Mouse (Mus musculus): ENCODE measurements around the gene Ctr9. TPM values are rescaled to one million over a fixed set of nuclear protein-coding genes. Genes with fewer than 3 reads are reported as not detected.

The Ctr9 gene
- polyA plus RNA-seq, 1 experiment from 2014 or later: 66.7 TPM

DNA sequence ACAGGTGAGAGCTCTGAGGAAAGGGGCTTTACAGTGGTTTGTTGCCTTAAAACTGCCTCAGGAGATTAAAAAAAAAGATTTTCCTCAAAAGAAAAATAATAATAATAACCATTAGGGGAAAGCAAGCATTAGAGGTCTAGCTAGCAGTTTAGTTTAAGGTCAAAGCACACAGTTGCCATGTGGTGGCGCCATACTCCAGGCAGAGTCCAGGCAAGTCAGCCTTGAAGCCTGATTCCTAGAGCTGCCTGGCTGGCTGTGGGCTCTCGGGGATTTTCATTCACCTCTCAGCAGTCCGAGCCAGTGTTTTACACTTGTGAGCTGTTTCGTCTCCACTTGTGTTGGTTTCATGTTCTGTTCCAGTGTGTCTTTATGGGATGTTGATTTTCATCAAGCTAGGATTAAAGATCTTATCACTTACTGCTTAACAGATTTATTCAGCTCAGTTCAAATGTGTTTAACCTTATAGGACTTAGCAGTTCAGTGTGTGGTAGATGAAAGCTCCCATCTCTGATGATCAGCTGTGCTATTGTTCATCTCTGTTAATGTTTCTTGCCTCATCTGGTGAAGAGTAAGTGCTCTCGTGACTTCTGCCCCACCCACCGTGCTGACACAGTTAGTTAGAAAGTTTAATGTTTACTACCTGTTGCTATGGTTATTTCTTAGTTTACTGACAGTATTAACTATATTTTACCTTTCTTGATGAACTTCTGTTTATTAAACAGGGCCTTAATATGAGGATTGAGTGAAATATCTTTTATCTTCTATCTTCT lies 21.1 kb downstream of the Ctr9 start:
- Histone ChIP-seq H3K36me3 (peaks cover 87% of the 10 kb centered on the region), H3K9me3 (no peaks in the 10 kb centered on the region), H3K27ac (no peak overlapping the region), H3K9ac (no peak overlapping the region), H3K4me2 (no peak overlapping the region), H3K4me1 (no peaks in the 10 kb centered on the region), H3K4me3 (no peak overlapping the region), H3K27me3 (no peaks in the 10 kb centered on the region)
- no peak for ATAC-seq (ENCODE audit: borderline replicate concordance, extremely low read depth, low FRiP score, low TSS enrichment)
- 56% methylated on average over 6 of the region's 6 CpGs for WGBS

GRCm38 (mm10) chr7:111055221-111055620 lies 26.5 kb downstream of the Ctr9 start:
- Histone ChIP-seq H3K27me3 (no peaks in the 10 kb centered on the region), H3K9me3 (no peaks in the 10 kb centered on the region), H3K4me2 (no peak overlapping the region), H3K27ac (no peak overlapping the region), H3K4me3 (no peak overlapping the region), H3K36me3 (peaks cover 65% of the 10 kb centered on the region), H3K9ac (no peak overlapping the region), H3K4me1 (no peaks in the 10 kb centered on the region)
- WGBS: 84% methylated on average over 19 of the region's 19 CpGs
- no peak for ATAC-seq (ENCODE audit: borderline replicate concordance, extremely low read depth, low FRiP score, low TSS enrichment)

DNA sequence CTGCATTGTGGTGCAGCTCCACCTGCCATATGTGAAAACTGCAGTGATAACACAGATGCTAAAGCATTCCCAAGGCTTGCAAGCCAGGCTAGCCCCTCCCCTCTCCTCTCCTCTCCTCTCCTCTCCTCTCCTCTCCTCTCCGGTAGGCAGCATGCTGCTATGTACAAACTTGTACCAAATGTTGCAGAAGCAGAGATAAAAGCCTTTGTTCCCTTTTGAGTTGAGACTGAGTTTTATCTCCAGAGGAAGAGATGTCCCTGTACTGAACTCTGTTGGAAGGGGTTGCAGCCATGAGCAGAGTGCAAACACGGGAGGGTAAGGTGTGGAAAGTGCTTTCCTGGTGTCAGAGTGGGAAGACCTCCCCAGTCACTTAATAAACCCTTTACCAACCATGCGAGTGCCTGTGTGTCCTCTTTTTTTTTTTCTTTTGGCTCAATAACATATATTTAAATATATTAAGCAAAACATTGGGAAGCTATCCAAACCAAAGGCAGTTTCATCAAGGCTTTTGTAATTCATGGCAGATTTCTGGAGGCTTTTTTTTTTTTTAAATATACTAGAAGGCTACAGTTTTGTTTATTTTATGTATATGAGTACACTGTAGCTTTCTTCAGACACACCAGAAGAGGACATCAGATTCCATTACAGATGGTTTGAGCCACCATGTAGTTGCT lies 27.4 kb downstream of the Ctr9 start:
- ATAC-seq (ENCODE audit: borderline replicate concordance, extremely low read depth, low FRiP score, low TSS enrichment): no peak
- H3K36me3 ChIP-seq: peaks cover 57% of the 10 kb centered on the region
- no peak overlapping the region for H3K9ac ChIP-seq
- H3K4me3 ChIP-seq: no peak overlapping the region
- H3K4me1 ChIP-seq: no peaks in the 10 kb centered on the region
- no peak overlapping the region for H3K27ac ChIP-seq
- no peak overlapping the region for H3K4me2 ChIP-seq
- no peaks in the 10 kb centered on the region for H3K27me3 ChIP-seq
- no peaks in the 10 kb centered on the region for H3K9me3 ChIP-seq
- WGBS: 46% methylated on average over 3 of the region's 3 CpGs

DNA sequence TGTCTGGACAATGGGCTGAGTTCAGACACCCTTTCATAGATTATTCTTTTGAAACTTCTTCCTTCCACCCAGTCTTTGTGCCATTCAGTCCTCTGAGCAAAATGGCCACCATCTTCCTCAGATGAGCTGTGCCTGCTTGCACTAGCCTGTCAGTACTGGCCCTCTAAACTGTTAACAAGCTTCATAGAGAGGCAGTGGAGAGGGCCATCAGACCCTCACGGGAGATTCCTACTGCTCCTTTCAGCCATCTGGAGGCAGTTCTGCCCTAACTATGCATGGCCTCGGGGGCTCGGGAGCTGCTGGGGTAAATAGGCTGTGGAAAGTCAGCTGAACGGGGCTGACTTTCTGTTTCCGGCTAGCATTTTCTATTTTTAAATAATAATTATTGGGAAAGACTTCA lies 30.8 kb downstream of the Ctr9 start:
- H3K4me1 ChIP-seq: no peaks in the 10 kb centered on the region
- no peaks in the 10 kb centered on the region for H3K9me3 ChIP-seq
- WGBS: 73% methylated on average over 5 of the region's 5 CpGs
- ATAC-seq (ENCODE audit: borderline replicate concordance, extremely low read depth, low FRiP score, low TSS enrichment): no peak
- no peaks in the 10 kb centered on the region for H3K27me3 ChIP-seq
- no peak overlapping the region for H3K9ac ChIP-seq
- H3K4me2 ChIP-seq: no peak overlapping the region
- H3K4me3 ChIP-seq: no peak overlapping the region
- peaks cover 23% of the 10 kb centered on the region for H3K36me3 ChIP-seq
- H3K27ac ChIP-seq: no peak overlapping the region

- H3K4me2 ChIP-seq: no peak overlapping the region
- no peaks in the 10 kb centered on the region for H3K9me3 ChIP-seq
- no peaks in the 10 kb centered on the region for H3K27me3 ChIP-seq
- WGBS: 91% methylated on average over 1 of the region's 1 CpGs
- no peak overlapping the region for H3K9ac ChIP-seq
- no peak overlapping the region for H3K4me3 ChIP-seq
- no peak for ATAC-seq (ENCODE audit: borderline replicate concordance, extremely low read depth, low FRiP score, low TSS enrichment)
- no peaks in the 10 kb centered on the region for H3K4me1 ChIP-seq
- no peak overlapping the region for H3K27ac ChIP-seq
- H3K36me3 ChIP-seq: peaks cover 6% of the 10 kb centered on the region
Measured at GRCm38 (mm10) chr7:111062971-111063370, 34.2 kb downstream of the Ctr9 start.

DNA sequence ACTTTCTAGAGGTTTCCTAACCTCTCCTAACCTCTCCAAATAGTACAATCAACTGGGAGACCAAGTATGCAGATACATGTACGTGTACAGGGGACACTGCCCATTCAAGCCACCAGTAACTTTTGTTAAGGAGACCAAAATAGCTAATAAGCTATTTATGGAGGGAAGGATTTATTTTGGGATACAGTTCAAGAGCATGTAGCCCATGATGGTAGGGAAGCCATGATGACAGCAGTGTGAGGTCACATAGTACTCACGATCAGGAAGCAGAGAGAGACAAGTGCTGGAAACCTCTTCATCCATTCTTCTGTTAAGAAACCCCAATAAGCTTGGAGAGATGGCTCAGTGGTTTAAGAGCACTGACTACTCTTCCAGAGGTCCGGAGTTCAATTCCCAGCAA lies 39.4 kb downstream of the Ctr9 start:
- no peak for ATAC-seq (ENCODE audit: borderline replicate concordance, extremely low read depth, low FRiP score, low TSS enrichment)
- WGBS: 93% methylated on average over 3 of the region's 3 CpGs

DNA sequence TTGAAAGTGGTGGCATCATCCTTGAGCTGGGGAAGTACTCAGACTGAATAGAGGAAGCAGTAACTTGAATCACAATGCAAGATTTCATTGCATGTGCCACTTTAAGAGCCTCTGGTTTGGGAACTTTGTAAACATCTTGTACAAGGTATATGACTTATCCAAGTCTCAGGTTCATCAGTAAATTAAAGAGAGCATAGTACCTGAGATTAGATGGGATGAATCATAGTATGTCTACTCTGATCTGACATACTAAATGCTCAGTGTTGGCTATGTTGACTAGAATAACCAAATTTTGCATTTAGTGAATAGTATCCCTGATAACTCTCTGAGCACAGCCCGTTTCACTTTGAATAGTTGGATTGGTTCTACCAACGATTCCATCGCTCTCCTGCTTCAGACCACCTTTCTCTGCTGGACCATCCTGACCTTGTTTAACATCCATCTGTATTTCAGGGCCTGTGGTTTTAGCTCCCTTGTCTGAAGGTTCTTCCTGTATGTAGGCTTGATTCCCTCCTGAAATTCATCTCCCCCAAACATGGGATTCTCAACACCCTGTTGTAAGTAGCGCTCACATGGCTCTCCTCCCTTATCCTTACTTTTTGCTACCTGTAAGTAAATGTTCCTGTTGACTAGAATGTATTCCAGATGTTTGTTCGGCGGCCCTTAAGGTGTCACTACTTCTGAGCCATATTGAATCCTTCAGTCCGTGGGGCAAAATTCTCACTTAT lies 40.9 kb downstream of the Ctr9 start:
- Histone ChIP-seq H3K9ac (no peak overlapping the region), H3K27ac (no peak overlapping the region), H3K4me2 (no peak overlapping the region), H3K9me3 (no peaks in the 10 kb centered on the region), H3K4me3 (no peak overlapping the region), H3K36me3 (peaks cover 68% of the 10 kb centered on the region), H3K4me1 (no peaks in the 10 kb centered on the region), H3K27me3 (no peaks in the 10 kb centered on the region)
- no peak for ATAC-seq (ENCODE audit: borderline replicate concordance, extremely low read depth, low FRiP score, low TSS enrichment)
- 87% methylated on average over 7 of the region's 7 CpGs for WGBS

More for the DNA sequence above, 39.4 kb downstream of the Ctr9 start:
- H3K4me2 ChIP-seq: no peak overlapping the region
- no peak overlapping the region for H3K9ac ChIP-seq
- no peaks in the 10 kb centered on the region for H3K27me3 ChIP-seq
- H3K36me3 ChIP-seq: peaks cover 56% of the 10 kb centered on the region
- no peaks in the 10 kb centered on the region for H3K9me3 ChIP-seq
- H3K27ac ChIP-seq: no peak overlapping the region
- no peak overlapping the region for H3K4me3 ChIP-seq
- H3K4me1 ChIP-seq: no peaks in the 10 kb centered on the region

DNA sequence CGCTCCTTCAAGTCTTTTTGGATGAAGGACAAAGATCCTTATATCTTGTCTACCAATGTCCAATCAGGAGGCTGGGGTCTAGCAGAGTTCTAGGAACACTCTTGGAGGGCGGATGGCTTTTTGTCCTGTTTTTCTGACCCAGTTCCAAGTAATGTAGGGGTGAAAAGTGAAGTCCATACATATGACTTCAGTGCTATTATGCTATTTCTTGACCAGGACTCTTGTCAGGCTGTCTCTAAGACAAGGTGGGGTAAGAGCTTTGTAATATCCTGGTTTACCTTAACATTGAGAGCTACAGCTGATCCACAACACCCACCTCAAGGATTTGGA lies 41.4 kb downstream of the Ctr9 start:
- ATAC-seq (ENCODE audit: borderline replicate concordance, extremely low read depth, low FRiP score, low TSS enrichment): no peak
- Histone ChIP-seq H3K4me1 (no peaks in the 10 kb centered on the region), H3K4me2 (no peak overlapping the region), H3K36me3 (peaks cover 74% of the 10 kb centered on the region), H3K9me3 (no peaks in the 10 kb centered on the region), H3K27me3 (no peaks in the 10 kb centered on the region), H3K4me3 (no peak overlapping the region), H3K9ac (no peak overlapping the region), H3K27ac (no peak overlapping the region)
- 91% methylated on average over 2 of the region's 2 CpGs for WGBS

DNA sequence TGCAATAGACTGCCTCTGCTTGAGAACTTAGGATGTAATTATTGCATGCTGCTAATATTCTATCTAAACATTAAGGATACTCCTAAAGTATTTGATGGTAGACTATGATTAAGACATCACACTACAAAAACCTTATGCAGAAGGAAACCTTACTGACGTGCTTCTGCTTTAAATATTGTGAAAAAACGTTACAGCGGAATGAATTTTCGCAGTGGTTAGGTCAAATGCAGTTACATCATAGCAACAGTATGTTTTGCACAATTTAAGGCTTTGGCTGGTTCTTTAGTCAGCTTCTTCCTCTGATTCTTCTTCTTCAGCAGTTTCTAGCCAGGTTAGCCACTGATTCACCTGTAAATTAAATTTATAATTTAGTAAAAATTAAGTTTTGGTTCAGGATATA lies 43.7 kb downstream of the Ctr9 start:
- ATAC-seq (ENCODE audit: borderline replicate concordance, extremely low read depth, low FRiP score, low TSS enrichment): no peak
- no peaks in the 10 kb centered on the region for H3K4me1 ChIP-seq
- 90% methylated on average over 4 of the region's 4 CpGs for WGBS
- no peak overlapping the region for H3K4me3 ChIP-seq
- H3K36me3 ChIP-seq: peaks cover 94% of the 10 kb centered on the region
- no peak overlapping the region for H3K4me2 ChIP-seq
- H3K9me3 ChIP-seq: no peaks in the 10 kb centered on the region
- no peak overlapping the region for H3K27ac ChIP-seq
- no peaks in the 10 kb centered on the region for H3K27me3 ChIP-seq
- no peak overlapping the region for H3K9ac ChIP-seq

GRCm38 (mm10) chr7:111075288-111075687 lies 46.5 kb downstream of the Ctr9 start:
- H3K27ac ChIP-seq: no peak overlapping the region
- H3K9ac ChIP-seq: no peak overlapping the region
- H3K4me2 ChIP-seq: no peak overlapping the region
- H3K27me3 ChIP-seq: no peaks in the 10 kb centered on the region
- H3K36me3 ChIP-seq: peaks cover 93% of the 10 kb centered on the region
- peaks cover 8% of the 10 kb centered on the region for H3K4me1 ChIP-seq
- H3K4me3 ChIP-seq: no peak overlapping the region
- H3K9me3 ChIP-seq: no peaks in the 10 kb centered on the region
- 83% methylated on average over 4 of the region's 4 CpGs for WGBS
- no peak for ATAC-seq (ENCODE audit: borderline replicate concordance, extremely low read depth, low FRiP score, low TSS enrichment)

GRCm38 (mm10) chr7:111078271-111078670 lies 49.5 kb downstream of the Ctr9 start:
- Histone ChIP-seq H3K4me2 (no peak overlapping the region), H3K9ac (no peak overlapping the region), H3K36me3 (peaks cover 77% of the 10 kb centered on the region), H3K27me3 (no peaks in the 10 kb centered on the region), H3K9me3 (no peaks in the 10 kb centered on the region), H3K27ac (no peak overlapping the region), H3K4me1 (peaks cover 20% of the 10 kb centered on the region), H3K4me3 (no peak overlapping the region)
- no peak for ATAC-seq (ENCODE audit: borderline replicate concordance, extremely low read depth, low FRiP score, low TSS enrichment)
- WGBS: 88% methylated on average over 4 of the region's 4 CpGs

DNA sequence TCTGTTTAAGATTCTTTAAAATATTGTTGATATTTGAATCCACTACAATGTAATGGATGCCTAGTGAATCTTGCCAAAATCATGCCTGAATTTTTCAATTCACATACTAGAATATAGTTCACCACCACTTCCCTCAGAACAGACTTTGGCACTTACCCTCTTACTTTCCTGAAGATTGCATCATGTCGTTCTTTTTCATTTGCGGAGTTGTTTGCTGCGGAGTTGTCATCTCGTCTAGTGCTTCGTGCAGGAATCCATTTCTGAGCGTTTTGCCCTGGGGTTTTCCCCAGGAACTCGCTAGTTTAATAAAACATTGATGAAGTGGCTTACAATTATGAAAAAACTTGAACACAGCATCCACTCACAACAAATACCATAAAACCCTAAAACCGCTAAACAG lies 51.3 kb downstream of the Ctr9 start:
- Histone ChIP-seq H3K27ac (no peak overlapping the region), H3K9ac (no peak overlapping the region), H3K9me3 (no peaks in the 10 kb centered on the region), H3K36me3 (peaks cover 61% of the 10 kb centered on the region), H3K27me3 (no peaks in the 10 kb centered on the region), H3K4me3 (no peak overlapping the region), H3K4me2 (peak overlapping the region; percentile 83), H3K4me1 (peaks cover 20% of the 10 kb centered on the region)
- 71% methylated on average over 8 of the region's 8 CpGs for WGBS
- ATAC-seq (ENCODE audit: borderline replicate concordance, extremely low read depth, low FRiP score, low TSS enrichment): no peak

Measured in lung, embryonic 15.5 days (tissue).